Mouse (Mus musculus): ENCODE measurements at regions not wholly inside any gene's neighbourhood (a gene's known extent, or its start where the extent isn't known, plus 50 kb on each side); places are given as distances from the start of the nearest gene placed in this dataset. TPM values are rescaled to one million over a fixed set of nuclear protein-coding genes. Genes with fewer than 3 reads are reported as not detected.

Small RNA genes lying in the stretch of these regions (microRNA-seq; reads per million reads assigned to microRNA genes)
- not detected for gene Gm24979

Measured in midbrain, embryonic 10.5 days (tissue).